Mouse (Mus musculus) testis, adult 2 months (tissue): ENCODE measurements around the gene Ocln. TPM values are rescaled to one million over a fixed set of nuclear protein-coding genes. Genes with fewer than 3 reads are reported as not detected.

Experiments used
- H3K27ac ChIP-seq: fragments of 200-500 bp; 2 replicates; pipeline ENCODE4 v1.5.1; 2012; ENCODE audit warnings: low read depth, low read length; ENCODE audit not compliant: control insufficient read depth, insufficient read depth
- H3K27me3 ChIP-seq: fragments of 200-500 bp; 2 replicates; pipeline ENCODE4 v1.6.1; 2012; ENCODE audit warnings: mild to moderate bottlenecking, low read length, moderate library complexity; ENCODE audit not compliant: control insufficient read depth, insufficient read depth
- H3K36me3 ChIP-seq: fragments of 200-500 bp; 2 replicates; pipeline ENCODE4 v1.6.1; 2012; ENCODE audit warnings: mild to moderate bottlenecking, low read length; ENCODE audit not compliant: control insufficient read depth, insufficient read depth
- H3K4me1 ChIP-seq: fragments of 200-500 bp; 2 replicates; pipeline ENCODE4 v1.6.1; 2012; ENCODE audit warnings: low read length; ENCODE audit not compliant: control insufficient read depth, insufficient read depth
- H3K4me3 ChIP-seq: fragments of 200-500 bp; 2 replicates; pipeline ENCODE4 v1.5.1; 2012; ENCODE audit warnings: low read depth, mild to moderate bottlenecking, low read length, moderate library complexity, mixed read lengths; ENCODE audit not compliant: control insufficient read depth
- CTCF ChIP-seq: fragments of 200-500 bp; IDR thresholded peaks from 2 replicates; pipeline ENCODE4 v1.5.1; 2012; ENCODE audit warnings: low read depth, mild to moderate bottlenecking, inconsistent platforms, low read length, moderate library complexity; ENCODE audit not compliant: control insufficient read depth, insufficient read depth, insufficient replicate concordance
- POLR2A ChIP-seq: fragments of 200-500 bp; IDR thresholded peaks from 2 replicates; pipeline ENCODE4 v1.6.1; 2012; ENCODE audit warnings: low read depth, mild to moderate bottlenecking, inconsistent platforms, low read length, moderate library complexity; ENCODE audit not compliant: control insufficient read depth
- polyA plus RNA-seq: library from polyadenylated mRNA; depleted of rRNA; stranded (reverse); fragments of >200 nt; gene quantifications from 2 replicates; pipeline ENCODE4 v1.2.3, GENCODE M21; 2012

Gene Ocln
- polyA plus RNA-seq, 1 experiment, result 3.0 TPM

DNA sequence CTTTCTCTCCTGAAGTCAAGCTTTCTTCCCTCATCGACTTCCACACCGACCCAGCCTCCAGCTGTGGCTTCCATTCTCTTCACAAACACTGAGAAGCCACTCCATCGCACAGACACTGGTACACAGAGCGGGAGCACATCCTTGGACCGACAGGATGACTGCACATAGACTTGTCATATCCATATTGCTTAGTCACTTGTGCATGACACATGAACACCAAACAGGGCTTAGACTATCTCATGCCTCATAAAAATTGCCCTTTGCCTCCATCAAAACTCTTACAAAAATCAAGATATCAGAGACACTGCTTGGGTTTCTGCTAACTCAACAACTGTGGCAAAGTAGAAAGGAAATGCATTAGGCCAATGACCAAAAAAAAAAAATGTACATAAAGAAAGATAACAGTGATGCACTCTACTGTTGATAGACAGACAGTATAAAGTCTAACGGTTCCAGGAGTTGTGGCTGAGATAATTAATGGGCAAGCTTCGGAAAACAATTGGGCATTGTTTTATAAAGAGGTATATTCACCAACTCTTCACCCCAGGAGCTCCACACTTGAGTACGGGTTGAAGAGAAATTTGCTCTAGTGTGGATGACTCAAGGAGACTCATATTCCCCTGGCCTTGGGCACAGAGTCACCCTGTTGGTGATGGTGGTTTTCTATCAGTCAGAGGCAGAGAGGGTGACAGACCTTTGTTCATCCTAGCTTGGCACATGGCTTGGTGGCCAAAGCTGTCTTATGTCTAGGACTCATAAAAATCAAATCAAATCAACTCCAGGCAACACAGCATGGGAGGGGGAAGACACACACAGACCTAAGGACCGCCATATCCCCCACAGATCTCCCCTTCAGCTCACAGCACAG is 30.6 kb downstream of the Ocln start:
- no peaks in the 10 kb centered on the region for H3K4me1 ChIP-seq
- no peak overlapping the region for H3K4me3 ChIP-seq
- TF ChIP-seq CTCF (no peak), POLR2A (no peak)
- no peaks in the 10 kb centered on the region for H3K27me3 ChIP-seq
- no peak overlapping the region for H3K27ac ChIP-seq
- no peaks in the 10 kb centered on the region for H3K36me3 ChIP-seq

DNA sequence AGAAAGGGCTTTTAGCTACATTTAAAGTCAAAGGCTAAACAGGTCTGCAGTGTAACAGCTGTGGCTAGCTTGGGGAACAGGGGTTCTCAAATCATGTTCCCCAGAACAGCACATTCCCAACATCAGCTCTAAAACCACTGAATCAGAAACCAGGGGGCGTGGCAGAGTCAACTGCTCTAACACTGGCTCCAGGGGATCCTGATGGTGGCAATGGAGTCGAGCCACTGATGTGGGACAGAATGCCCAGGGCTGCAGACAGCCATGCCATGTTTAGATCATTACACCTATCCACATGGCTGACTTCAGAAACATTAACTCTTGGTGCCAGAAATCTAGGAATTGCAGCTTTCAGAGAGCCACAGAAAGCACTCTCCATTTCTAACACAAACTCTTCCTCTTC is 33.4 kb downstream of the Ocln start:
- Histone ChIP-seq H3K4me1 (no peaks in the 10 kb centered on the region), H3K36me3 (no peaks in the 10 kb centered on the region), H3K27ac (no peak overlapping the region), H3K4me3 (no peak overlapping the region), H3K27me3 (no peaks in the 10 kb centered on the region)
- no peak for TF ChIP-seq POLR2A
- TF ChIP-seq CTCF, result no peak

DNA sequence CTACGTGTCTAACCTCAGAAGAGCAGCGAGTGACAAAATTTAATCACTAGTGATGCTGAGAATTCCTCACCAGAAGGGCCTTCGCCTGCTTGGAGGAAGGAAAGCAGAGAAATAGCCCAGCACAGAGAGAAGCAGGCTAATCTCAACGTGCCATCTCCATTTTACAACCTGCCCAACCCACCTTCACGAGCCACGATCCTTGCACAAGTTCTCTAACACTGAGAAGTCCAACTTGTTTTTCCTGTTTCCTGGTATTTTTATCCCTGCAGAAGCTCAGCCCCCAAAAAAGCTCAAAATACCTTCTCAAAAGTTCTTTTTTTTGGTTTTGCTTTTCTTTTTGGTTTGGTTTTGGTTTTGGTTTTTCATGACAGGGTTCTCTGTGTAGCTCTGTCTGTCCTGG is 34.3 kb downstream of the Ocln start:
- no peaks in the 10 kb centered on the region for H3K4me1 ChIP-seq
- no peak overlapping the region for H3K4me3 ChIP-seq
- H3K27me3 ChIP-seq, result no peaks in the 10 kb centered on the region
- no peaks in the 10 kb centered on the region for H3K36me3 ChIP-seq
- TF ChIP-seq POLR2A (no peak), CTCF (no peak)
- no peak overlapping the region for H3K27ac ChIP-seq

DNA sequence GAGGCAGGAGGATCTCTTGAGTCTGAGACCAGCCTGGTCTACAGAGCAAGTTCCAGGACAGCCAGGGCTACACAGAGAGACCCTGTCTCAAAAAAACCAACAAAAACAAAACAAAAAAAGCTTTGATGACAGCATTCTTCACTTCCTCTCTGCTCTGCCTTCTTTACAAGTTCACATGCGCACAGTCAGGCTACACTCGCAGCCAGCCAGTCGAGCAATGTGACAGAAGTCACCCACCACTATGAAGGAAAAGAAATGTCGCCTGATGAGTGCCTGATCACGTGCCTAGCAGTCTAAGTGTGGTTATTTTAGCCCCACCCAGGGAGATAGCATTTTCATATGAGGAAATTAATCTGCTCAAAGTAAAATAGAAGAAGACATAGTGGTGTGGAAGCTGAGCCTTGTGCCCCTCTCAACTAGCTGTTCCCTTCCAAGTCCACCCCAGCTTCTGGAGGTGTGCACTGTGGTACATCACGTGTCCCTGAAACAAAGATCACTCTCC is 34.8 kb downstream of the Ocln start:
- Histone ChIP-seq H3K4me3 (no peak overlapping the region), H3K36me3 (no peaks in the 10 kb centered on the region), H3K4me1 (no peaks in the 10 kb centered on the region), H3K27me3 (no peaks in the 10 kb centered on the region), H3K27ac (no peak overlapping the region)
- TF ChIP-seq CTCF (no peak), POLR2A (no peak)

DNA sequence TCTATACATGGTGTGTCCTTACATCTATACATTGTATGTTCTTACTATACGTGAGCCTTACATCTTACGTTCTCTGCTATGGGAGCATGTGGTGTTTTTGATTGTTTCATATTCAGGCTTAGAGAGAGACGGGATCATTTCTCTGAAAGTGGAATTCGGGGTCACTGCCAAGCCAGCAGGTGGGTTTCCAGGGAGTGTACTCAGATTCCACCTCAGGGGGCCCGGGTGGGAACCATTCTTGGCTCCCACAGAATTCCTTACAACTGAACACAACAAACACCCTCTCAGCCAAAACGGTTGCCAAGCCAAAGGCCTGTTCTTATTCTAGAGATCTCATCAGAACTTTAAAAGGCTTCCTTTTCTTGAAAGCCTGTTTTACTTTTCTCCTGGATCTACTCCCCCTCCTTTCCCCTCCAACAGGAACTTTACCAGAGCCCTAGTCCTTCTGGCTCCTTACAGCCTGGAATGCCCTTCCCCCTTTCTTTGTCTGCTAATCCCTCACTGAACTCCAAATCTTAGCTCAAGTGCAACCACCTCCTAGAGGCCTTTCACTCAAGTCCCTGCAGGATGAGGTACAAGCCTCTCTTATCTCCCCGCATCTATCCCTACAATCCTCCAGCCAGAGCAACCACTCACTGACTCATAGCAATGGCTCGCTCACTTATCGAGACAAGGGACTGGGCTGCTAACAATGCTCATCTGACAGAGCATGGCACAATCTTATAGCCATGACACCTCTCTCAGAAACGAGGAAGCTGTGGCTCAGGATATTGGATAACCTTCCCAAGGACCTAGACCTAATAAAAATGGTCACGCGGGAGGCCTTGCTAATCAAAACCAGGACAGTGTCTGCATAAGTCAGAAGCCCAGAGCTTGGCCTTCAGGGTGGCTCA is 36.1 kb downstream of the Ocln start:
- no peaks in the 10 kb centered on the region for H3K4me1 ChIP-seq
- TF ChIP-seq CTCF (no peak), POLR2A (no peak)
- no peaks in the 10 kb centered on the region for H3K36me3 ChIP-seq
- no peak overlapping the region for H3K4me3 ChIP-seq
- no peak overlapping the region for H3K27ac ChIP-seq
- no peaks in the 10 kb centered on the region for H3K27me3 ChIP-seq

DNA sequence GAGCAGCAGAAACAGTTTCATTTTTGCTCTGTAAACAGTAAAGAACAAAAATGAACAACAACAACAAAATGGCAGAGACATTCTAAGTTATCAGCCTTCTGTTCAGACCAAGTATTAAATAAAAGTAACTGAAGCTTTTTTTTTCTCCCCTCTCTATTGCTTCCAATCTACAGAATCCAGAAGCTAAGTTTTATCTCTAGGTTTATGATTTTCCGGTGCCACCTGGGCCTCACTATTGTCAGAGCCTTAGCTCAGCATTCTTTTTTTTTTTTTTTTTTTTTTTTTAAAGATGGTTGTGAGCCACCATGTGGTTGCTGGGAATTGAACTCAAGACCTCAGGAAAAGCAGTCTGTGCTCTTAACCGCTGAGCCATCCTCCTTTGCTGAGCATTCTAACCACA is 39.7 kb downstream of the Ocln start:
- H3K4me1 ChIP-seq, result no peaks in the 10 kb centered on the region
- TF ChIP-seq CTCF (no peak), POLR2A (no peak)
- no peak overlapping the region for H3K27ac ChIP-seq
- no peaks in the 10 kb centered on the region for H3K27me3 ChIP-seq
- no peak overlapping the region for H3K4me3 ChIP-seq
- no peaks in the 10 kb centered on the region for H3K36me3 ChIP-seq

DNA sequence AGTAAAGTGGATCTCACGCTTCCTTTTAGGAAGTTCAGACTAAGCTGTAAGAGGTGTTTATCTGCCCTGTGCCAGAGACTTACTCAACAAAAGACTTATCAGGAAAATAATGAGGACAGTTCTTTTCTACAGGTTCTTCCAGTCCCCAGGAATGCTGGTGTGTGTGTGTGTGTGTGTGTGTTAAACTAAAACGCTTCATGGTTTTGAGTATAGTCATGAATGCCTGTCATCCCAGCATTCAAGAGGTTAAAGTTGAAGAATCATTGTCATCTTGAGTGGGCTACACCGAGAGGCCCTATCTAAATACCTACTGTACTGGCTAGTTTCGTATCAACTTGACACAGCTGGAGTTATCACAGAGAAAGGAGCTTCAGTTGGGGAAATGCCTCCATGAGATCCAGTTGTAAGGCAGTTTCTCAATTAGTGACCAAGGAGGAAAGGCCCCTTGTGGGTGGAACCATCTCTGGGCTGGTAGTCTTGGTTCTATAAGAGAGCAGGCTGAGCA is 40.6 kb downstream of the Ocln start:
- H3K36me3 ChIP-seq, result no peaks in the 10 kb centered on the region
- no peak overlapping the region for H3K4me3 ChIP-seq
- H3K27me3 ChIP-seq, result no peaks in the 10 kb centered on the region
- no peak for TF ChIP-seq CTCF
- no peak for TF ChIP-seq POLR2A
- no peak overlapping the region for H3K27ac ChIP-seq
- H3K4me1 ChIP-seq, result no peaks in the 10 kb centered on the region
